Mouse (Mus musculus) neural tube, embryonic 11.5 days (tissue): Measurements from ENCODE around the gene Abi2. TPM values are rescaled to one million over a fixed set of nuclear protein-coding genes. Genes with fewer than 3 reads are reported as not detected.

Source experiments
- ATAC-seq: fragments of 200-750 bp; cut with Nextera tagmentation; 2 replicates; pipeline ENCODE4 v1.8.0; 2017; ENCODE audit warnings: moderate number of reproducible peaks, mild to moderate bottlenecking, moderate TSS enrichment, moderate library complexity; ENCODE audit not compliant: insufficient read depth, low FRiP score, low TSS enrichment
- DNase-seq: peaks from one replicate; pipeline ENCODE4 v3.0.0-alpha.2; 2015; ENCODE audit warnings: low spot score
- H3K27ac ChIP-seq: fragments of 300-500 bp; sonication (generic); 2 replicates; pipeline ENCODE4 v1.5.1; 2014; ENCODE audit warnings: low read depth, mild to moderate bottlenecking, low read length
- H3K27me3 ChIP-seq: fragments of 300-500 bp; sonication (generic); 2 replicates; pipeline ENCODE4 v1.6.1; 2014; ENCODE audit warnings: mild to moderate bottlenecking, low read length, mixed read lengths; ENCODE audit not compliant: control insufficient read depth, insufficient read depth
- H3K36me3 ChIP-seq: fragments of 300-500 bp; sonication (generic); 2 replicates; pipeline ENCODE4 v1.6.1; 2014; ENCODE audit warnings: mild to moderate bottlenecking, low read length, moderate library complexity, mixed read lengths; ENCODE audit not compliant: control insufficient read depth, insufficient read depth
- H3K4me1 ChIP-seq: fragments of 300-500 bp; sonication (generic); 2 replicates; pipeline ENCODE4 v1.6.1; 2014; ENCODE audit warnings: low read length, mixed read lengths; ENCODE audit not compliant: control insufficient read depth, insufficient read depth
- H3K4me2 ChIP-seq: fragments of 300-500 bp; sonication (generic); 2 replicates; pipeline ENCODE4 v1.6.1; 2014; ENCODE audit warnings: low read depth, mild to moderate bottlenecking, moderate library complexity
- H3K4me3 ChIP-seq: fragments of 300-500 bp; sonication (generic); 2 replicates; pipeline ENCODE4 v1.5.1; 2014; ENCODE audit warnings: low read depth, low read length
- H3K9ac ChIP-seq: fragments of 300-500 bp; sonication (generic); 2 replicates; pipeline ENCODE4 v1.6.1; 2014; ENCODE audit warnings: mild to moderate bottlenecking, low read length
- H3K9me3 ChIP-seq: fragments of 300-500 bp; sonication (generic); 2 replicates; pipeline ENCODE4 v1.6.1; 2016; ENCODE audit warnings: low read length; ENCODE audit not compliant: control insufficient read depth
- WGBS: fragments of 180-500 bp; shearing (Covaris S2); extraction: QIAGEN DNeasy Blood & Tissue Kit; methylation state at CpG from one replicate; pipeline ENCODE4 v1.1.7; 2014; 5-methylcytosine and 5-hydroxymethylcytosine counted together
- polyA plus RNA-seq: library from polyadenylated mRNA; unstranded; fragments of >200 nt; fragmentation: Nextera tagmentation; extraction: Ambion mirVana; gene quantifications from 2 replicates; pipeline ENCODE4 v1.2.1, GENCODE M21; 2014

The Abi2 gene
- polyA plus RNA-seq, 1 experiment from 2014 or later, result 49.6 TPM

GRCm38 (mm10) chr1:60493421-60493820 lies 84.0 kb downstream of the Abi2 start:
- no peaks in the 10 kb centered on the region for H3K4me1 ChIP-seq
- no peak for DNase-seq
- WGBS, result 94% methylated on average over 6 of the region's 6 CpGs
- H3K4me3 ChIP-seq, result no peak overlapping the region
- no peaks in the 10 kb centered on the region for H3K27me3 ChIP-seq
- H3K9ac ChIP-seq, result no peak overlapping the region
- ATAC-seq, result no peak
- H3K9me3 ChIP-seq, result no peaks in the 10 kb centered on the region
- peaks cover 6% of the 10 kb centered on the region for H3K36me3 ChIP-seq
- no peak overlapping the region for H3K4me2 ChIP-seq
- H3K27ac ChIP-seq, result no peak overlapping the region

GRCm38 (mm10) chr1:60503456-60503855 lies 94.0 kb downstream of the Abi2 start:
- ATAC-seq, result no peak
- H3K9me3 ChIP-seq, result no peaks in the 10 kb centered on the region
- H3K36me3 ChIP-seq, result peaks cover 2% of the 10 kb centered on the region; the same call in 1 of the 2 replicates
- no peak overlapping the region for H3K4me2 ChIP-seq
- 90% methylated on average over 5 of the region's 5 CpGs for WGBS
- H3K9ac ChIP-seq, result no peak overlapping the region
- H3K4me3 ChIP-seq, result no peak overlapping the region
- no peak for DNase-seq
- H3K4me1 ChIP-seq, result no peaks in the 10 kb centered on the region
- H3K27ac ChIP-seq, result no peak overlapping the region
- no peaks in the 10 kb centered on the region for H3K27me3 ChIP-seq

GRCm38 (mm10) chr1:60510584-60510983 lies 101.2 kb downstream of the Abi2 start:
- DNase-seq (no peak), ATAC-seq (no peak)
- H3K36me3 ChIP-seq, result 0 out of 2 replicates have a peak, but pooled peaks cover 2% of the 10 kb centered on the region

GRCm38 (mm10) chr1:60530107-60530506 lies 120.7 kb downstream of the Abi2 start:
- WGBS, result 95% methylated on average over 6 of the region's 6 CpGs
- peaks cover 6% of the 10 kb centered on the region for H3K36me3 ChIP-seq
- no peak overlapping the region for H3K4me2 ChIP-seq
- no peak overlapping the region for H3K4me3 ChIP-seq
- ATAC-seq (no peak), DNase-seq (no peak)
- H3K9me3 ChIP-seq, result no peaks in the 10 kb centered on the region
- H3K27ac ChIP-seq, result no peak overlapping the region
- H3K9ac ChIP-seq, result no peak overlapping the region
- H3K27me3 ChIP-seq, result no peaks in the 10 kb centered on the region
- H3K4me1 ChIP-seq, result no peaks in the 10 kb centered on the region

More at GRCm38 (mm10) chr1:60510584-60510983, 101.2 kb downstream of the Abi2 start:
- H3K4me2 ChIP-seq, result no peak overlapping the region
- H3K4me3 ChIP-seq, result no peak overlapping the region
- no peak overlapping the region for H3K9ac ChIP-seq
- H3K9me3 ChIP-seq, result no peaks in the 10 kb centered on the region
- no peaks in the 10 kb centered on the region for H3K27me3 ChIP-seq
- 69% methylated on average over 2 of the region's 2 CpGs for WGBS
- H3K27ac ChIP-seq, result no peak overlapping the region
- H3K4me1 ChIP-seq, result no peaks in the 10 kb centered on the region

GRCm38 (mm10) chr1:60530636-60531035 lies 121.2 kb downstream of the Abi2 start:
- no peak overlapping the region for H3K9ac ChIP-seq
- H3K4me1 ChIP-seq, result no peaks in the 10 kb centered on the region
- no peak overlapping the region for H3K4me2 ChIP-seq
- H3K27me3 ChIP-seq, result no peaks in the 10 kb centered on the region
- no peak overlapping the region for H3K27ac ChIP-seq
- peaks cover 4% of the 10 kb centered on the region for H3K36me3 ChIP-seq
- WGBS, result 94% methylated on average over 2 of the region's 2 CpGs
- DNase-seq (no peak), ATAC-seq (no peak)
- H3K9me3 ChIP-seq, result no peaks in the 10 kb centered on the region
- H3K4me3 ChIP-seq, result no peak overlapping the region

Other genes with a start within 250 kb of the Abi2 start
- 6.6 and 6.7 TPM in 2 replicates for gene Nbeal1, start 229.0 kb upstream of the Abi2 start, polyA plus RNA-seq
- gene Cyp20a1, start 66.3 kb upstream of the Abi2 start, polyA plus RNA-seq, result 12.1 and 15.1 TPM in 2 replicates
- 21.4 and 24.3 TPM in 2 replicates for gene Raph1, start 157.5 kb downstream of the Abi2 start, polyA plus RNA-seq